ENCODE assay signal across 16 mouse cellular contexts in genomic region chr2:78975393-78975774, GRCm38 (mm10).
"Had no signal": no experiment of that assay in that cellular context is flagged by ENCODE, and none has a peak within 500 bp of the region (broad histone marks: within the 10 kb centered on the region; RNA-seq: fewer than 3 reads in every experiment).

No protein-coding gene starts in this region.

- H3K4me3 ChIP-seq: neural tube, embryonic 13.5 days; neural tube, embryonic 15.5 days; stomach, embryonic 15.5 days had no signal

- H3K9ac ChIP-seq: neural tube, embryonic 13.5 days; neural tube, embryonic 15.5 days; stomach, embryonic 15.5 days had no signal

- H3K27ac ChIP-seq: neural tube, embryonic 13.5 days; neural tube, embryonic 15.5 days; stomach, embryonic 15.5 days; stomach, postnatal 0 days had no signal

- H3K4me2 ChIP-seq: neural tube, embryonic 13.5 days; neural tube, embryonic 15.5 days; stomach, embryonic 15.5 days had no signal

- H3K36me3 ChIP-seq: neural tube, embryonic 13.5 days; neural tube, embryonic 15.5 days; stomach, embryonic 15.5 days had no signal

- H3K4me1 ChIP-seq: neural tube, embryonic 13.5 days; neural tube, embryonic 15.5 days had no signal

- DNase-seq: retina, postnatal 1 day; right cerebral cortex, adult 18-20 months; right cerebral cortex, postnatal 14 days; right cerebral cortex, postnatal 25 days; right cerebral cortex, postnatal 4 days; spleen, adult 18-20 months; thymus, adult 18-20 months; thymus, adult 2 months; thymus, postnatal 14 days; thymus, postnatal 25 days; thymus, postnatal 36 days; thymus, postnatal 4 days had no signal

- H3K27me3 ChIP-seq: neural tube, embryonic 13.5 days; neural tube, embryonic 15.5 days; stomach, embryonic 15.5 days had no signal

- H3K9me3 ChIP-seq: neural tube, embryonic 13.5 days; neural tube, embryonic 15.5 days; stomach, embryonic 15.5 days had no signal
